Mouse (Mus musculus) heart, adult 18-20 months (tissue): Measurements from ENCODE around the gene Bpifa5. TPM values are rescaled to one million over a fixed set of nuclear protein-coding genes. Genes with fewer than 3 reads are reported as not detected.
A peak's percentile ranks its signal among the peaks of the same experiment; 100 is the strongest.

Source experiments
- DNase-seq, 2 experiments: peaks; one replicate each; pipeline ENCODE4 v3.0.0; 2021 to 2022; ENCODE audit warnings: mixed read lengths in 1 of 2
- total RNA-seq, 2 experiments: library from RNA; stranded (reverse); gene quantifications; 2 replicates each; pipeline ENCODE4 v1.2.3; 2021

The Bpifa5 gene
- total RNA-seq, 2 experiments from 2014 or later, result not detected

GRCm38 (mm10) chr2:154209112-154209511, 46.7 kb downstream of the Bpifa5 start:
- DNase-seq, result no peak

DNA sequence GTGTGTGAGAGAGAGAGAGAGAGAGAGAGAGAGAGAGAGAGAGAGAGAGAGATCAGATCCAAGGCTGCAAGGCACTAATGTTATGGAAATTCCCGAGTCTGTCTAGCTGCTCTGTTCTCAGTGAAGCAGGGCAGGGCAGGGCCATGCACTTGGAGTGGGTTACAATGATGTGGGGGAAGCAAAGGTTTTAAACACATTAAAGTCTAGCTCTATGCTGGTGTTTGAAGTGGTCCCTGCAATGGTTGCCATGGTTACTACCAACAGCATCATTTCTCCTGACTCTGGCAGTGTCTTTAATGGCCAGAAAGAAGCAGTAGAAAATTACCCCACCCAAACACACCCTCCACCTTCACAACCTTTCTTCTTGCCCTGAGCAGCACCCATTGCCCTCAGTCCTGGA, 48.7 kb downstream of the Bpifa5 start:
- DNase-seq, result no peak

GRCm38 (mm10) chr2:154211881-154212280, 49.5 kb downstream of the Bpifa5 start:
- DNase-seq, result no peak

- DNase-seq, result peak; percentile 37 to 81
These were observed 52.8 kb downstream of the Bpifa5 start for GRCm38 (mm10) chr2:154215191-154215590.

Other genes with a start within 250 kb of the Bpifa5 start
- gene Bpifb3, start 244.4 kb upstream of the Bpifa5 start, total RNA-seq, result not detected
- not detected for gene Bpifb4, start 224.4 kb upstream of the Bpifa5 start, total RNA-seq
- gene Bpifa6, start 187.7 kb upstream of the Bpifa5 start, total RNA-seq, result not detected
- not detected for gene Bpifa2, start 154.3 kb upstream of the Bpifa5 start, total RNA-seq
- not detected for gene Bpifa3, start 32.3 kb upstream of the Bpifa5 start, total RNA-seq
- 100 to 1,000 TPM in 1 of 2 experiments, under 1 TPM in 1; 0.72 to 404 TPM for gene Bpifa1, start 19.7 kb upstream of the Bpifa5 start, total RNA-seq
- gene Bpifb1, start 28.2 kb downstream of the Bpifa5 start, total RNA-seq, result 1 to 10 TPM in 1 of 2 experiments, not detected in 1; 9.4 TPM
- gene Bpifb5, start 61.1 kb downstream of the Bpifa5 start, total RNA-seq, result not detected
- not detected for gene Bpifb9a, start 95.2 kb downstream of the Bpifa5 start, total RNA-seq
- not detected for gene Bpifb9b, start 144.6 kb downstream of the Bpifa5 start, total RNA-seq
- gene Cdk5rap1, start 210.4 kb downstream of the Bpifa5 start, total RNA-seq, result 10 to 100 TPM; 17.3 to 22.8 TPM
- gene Snta1, start 245.5 kb downstream of the Bpifa5 start, total RNA-seq, result 10 to 100 TPM; 78.7 to 79.5 TPM